Mouse (Mus musculus) heart, embryonic 14.5 days (tissue): Measurements from ENCODE around the gene Itgad. TPM values are rescaled to one million over a fixed set of nuclear protein-coding genes. Genes with fewer than 3 reads are reported as not detected.

ENCODE experiments used
- ATAC-seq: fragments of 200-750 bp; cut with Nextera tagmentation; 2 replicates; pipeline ENCODE4 v1.8.0; 2017; ENCODE audit warnings: low read depth, moderate TSS enrichment; ENCODE audit not compliant: insufficient number of reproducible peaks, insufficient read depth, low FRiP score
- H3K27ac ChIP-seq, 2 experiments: fragments of 200-500 bp in 1 of 2; fragments of 300-500 bp in 1 of 2; sonication (generic) in 1 of 2; replicated peaks in 1 of 2; 2 replicates each; pipeline ENCODE4 v1.5.1; 2012 to 2014; ENCODE audit warnings: low read depth in 2 of 2, low read length in 2 of 2, control low read depth in 1 of 2, mild to moderate bottlenecking in 1 of 2, mixed read lengths in 1 of 2; ENCODE audit not compliant: control insufficient read depth in 1 of 2, insufficient read depth in 1 of 2
- H3K27me3 ChIP-seq: fragments of 300-500 bp; sonication (generic); 2 replicates; pipeline ENCODE4 v1.6.1; 2014; ENCODE audit warnings: mild to moderate bottlenecking, low read length, control low read depth; ENCODE audit not compliant: control insufficient read depth, insufficient read depth
- H3K36me3 ChIP-seq: fragments of 300-500 bp; sonication (generic); 2 replicates; pipeline ENCODE4 v1.6.1; 2014; ENCODE audit warnings: mild to moderate bottlenecking, control low read depth, low read length, mixed read lengths; ENCODE audit not compliant: control insufficient read depth, insufficient read depth
- H3K4me1 ChIP-seq, 2 experiments: fragments of 200-500 bp in 1 of 2; fragments of 300-500 bp in 1 of 2; sonication (generic) in 1 of 2; 2 replicates each; pipeline ENCODE4 v1.6.1; 2012 to 2014; ENCODE audit warnings: low read length in 2 of 2, control low read depth in 1 of 2, mixed read lengths in 1 of 2; ENCODE audit not compliant: control insufficient read depth in 2 of 2, insufficient read depth in 2 of 2
- H3K4me2 ChIP-seq: fragments of 300-500 bp; sonication (generic); 2 replicates; pipeline ENCODE4 v1.6.1; 2014; ENCODE audit warnings: mild to moderate bottlenecking, low read length
- H3K4me3 ChIP-seq, 2 experiments: fragments of 200-500 bp in 1 of 2; fragments of 300-500 bp in 1 of 2; sonication (generic) in 1 of 2; 2 replicates each; pipeline ENCODE4 v1.5.1; 2012 to 2014; ENCODE audit warnings: low read length in 2 of 2, mild to moderate bottlenecking in 2 of 2, control low read depth in 1 of 2, low read depth in 1 of 2, moderate library complexity in 1 of 2; ENCODE audit not compliant: control insufficient read depth in 1 of 2, insufficient read depth in 1 of 2
- H3K9ac ChIP-seq: fragments of 300-500 bp; sonication (generic); 2 replicates; pipeline ENCODE4 v1.6.1; 2014; ENCODE audit warnings: mild to moderate bottlenecking, low read length
- H3K9me3 ChIP-seq: fragments of 300-500 bp; sonication (generic); 2 replicates; pipeline ENCODE4 v1.6.1; 2016; ENCODE audit warnings: low read length, control low read depth; ENCODE audit not compliant: control insufficient read depth
- WGBS: fragments of 180-500 bp; shearing (Covaris S2); extraction: QIAGEN DNeasy Blood & Tissue Kit; methylation state at CpG from one replicate; pipeline ENCODE4 v1.1.7; 2014; 5-methylcytosine and 5-hydroxymethylcytosine counted together
- polyA plus RNA-seq: library from polyadenylated mRNA; unstranded; fragments of >200 nt; fragmentation: Nextera tagmentation; extraction: Ambion mirVana; gene quantifications from 2 replicates; pipeline ENCODE4 v1.2.1, GENCODE M21; 2014

Itgad gene
- polyA plus RNA-seq, 1 experiment from 2014 or later, result 0.45 TPM

- Histone ChIP-seq H3K9ac (no peak overlapping the region), H3K27ac (no peak overlapping the region), H3K4me2 (no peak overlapping the region), H3K4me1 (no peaks in the 10 kb centered on the region), H3K4me3 (no peak overlapping the region), H3K27me3 (no peaks in the 10 kb centered on the region), H3K9me3 (no peaks in the 10 kb centered on the region), H3K36me3 (no peaks in the 10 kb centered on the region)
- no peak for ATAC-seq
- 67% methylated on average over 6 of the region's 6 CpGs for WGBS
Observed at GRCm38 (mm10) chr7:128180546-128180945, 26.4 kb downstream of the Itgad start.

DNA sequence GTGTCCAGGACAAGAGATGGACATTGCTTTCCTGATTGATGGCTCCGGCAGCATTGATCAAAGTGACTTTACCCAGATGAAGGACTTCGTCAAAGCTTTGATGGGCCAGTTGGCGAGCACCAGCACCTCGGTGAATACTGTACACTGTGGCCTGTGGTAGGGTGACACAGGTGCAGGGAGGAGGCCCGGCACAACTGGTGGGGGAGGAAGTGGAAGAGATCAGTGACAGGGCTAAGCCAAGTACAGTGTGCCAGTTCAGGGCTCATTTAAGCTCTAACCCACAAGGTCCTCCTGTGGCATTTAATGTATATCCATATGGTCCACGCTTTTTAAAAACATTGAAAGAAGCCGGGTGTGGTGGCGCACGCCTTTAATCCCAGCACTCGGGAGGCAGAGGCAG, 27.5 kb downstream of the Itgad start:
- ATAC-seq, result no peak
- WGBS, result 86% methylated on average over 10 of the region's 10 CpGs
- no peaks in the 10 kb centered on the region for H3K36me3 ChIP-seq
- no peak overlapping the region for H3K4me2 ChIP-seq
- H3K4me3 ChIP-seq, result no peak overlapping the region
- no peaks in the 10 kb centered on the region for H3K4me1 ChIP-seq
- no peak overlapping the region for H3K27ac ChIP-seq
- H3K27me3 ChIP-seq, result no peaks in the 10 kb centered on the region
- H3K9ac ChIP-seq, result no peak overlapping the region
- H3K9me3 ChIP-seq, result no peaks in the 10 kb centered on the region

GRCm38 (mm10) chr7:128201607-128202006, 47.4 kb downstream of the Itgad start:
- Histone ChIP-seq H3K9me3 (no peaks in the 10 kb centered on the region), H3K27ac (no peak overlapping the region), H3K4me3 (no peak overlapping the region), H3K9ac (no peak overlapping the region), H3K4me1 (peaks cover 1 to 6% of the 10 kb centered on the region in 2 experiments; a peak in 3 of 4 replicates), H3K36me3 (peaks cover 5% of the 10 kb centered on the region; the same call in 1 of the 2 replicates), H3K4me2 (no peak overlapping the region), H3K27me3 (no peaks in the 10 kb centered on the region)
- no peak for ATAC-seq
- WGBS, result 88% methylated on average over 9 of the region's 9 CpGs

DNA sequence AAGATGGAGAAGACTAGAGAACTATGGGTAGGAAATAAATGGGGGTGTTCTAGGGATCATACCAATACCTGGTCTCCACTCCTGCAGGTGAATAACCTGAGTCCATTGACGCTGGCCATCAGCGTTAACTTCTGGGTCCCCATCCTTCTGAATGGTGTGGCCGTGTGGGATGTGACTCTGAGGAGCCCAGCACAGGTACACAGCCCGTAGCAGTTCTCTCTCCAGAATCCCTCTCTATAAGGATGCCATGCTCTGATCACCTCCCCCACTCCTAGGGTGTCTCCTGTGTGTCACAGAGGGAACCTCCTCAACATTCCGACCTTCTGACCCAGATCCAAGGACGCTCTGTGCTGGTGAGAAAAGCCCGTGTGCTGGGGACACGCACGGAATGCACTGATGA, 48.9 kb downstream of the Itgad start:
- Histone ChIP-seq H3K27me3 (no peaks in the 10 kb centered on the region), H3K9me3 (no peaks in the 10 kb centered on the region), H3K9ac (no peak overlapping the region), H3K27ac (no peak overlapping the region), H3K4me1 (peaks cover 3 to 7% of the 10 kb centered on the region in 2 experiments; a peak in 3 of 4 replicates), H3K4me3 (no peak overlapping the region), H3K4me2 (no peak overlapping the region), H3K36me3 (peaks cover 5% of the 10 kb centered on the region; the same call in 1 of the 2 replicates)
- 64% methylated on average over 9 of the region's 9 CpGs for WGBS
- no peak for ATAC-seq

GRCm38 (mm10) chr7:128204179-128204578, 50.0 kb downstream of the Itgad start:
- WGBS, result 93% methylated on average over 8 of the region's 8 CpGs
- Histone ChIP-seq H3K9me3 (no peaks in the 10 kb centered on the region), H3K9ac (no peak overlapping the region), H3K36me3 (peaks cover 5% of the 10 kb centered on the region; the same call in 1 of the 2 replicates), H3K27me3 (no peaks in the 10 kb centered on the region), H3K27ac (no peak overlapping the region), H3K4me2 (no peak overlapping the region), H3K4me1 (peaks cover 3 to 7% of the 10 kb centered on the region in 2 experiments; a peak in 3 of 4 replicates), H3K4me3 (no peak overlapping the region)
- ATAC-seq, result no peak

DNA sequence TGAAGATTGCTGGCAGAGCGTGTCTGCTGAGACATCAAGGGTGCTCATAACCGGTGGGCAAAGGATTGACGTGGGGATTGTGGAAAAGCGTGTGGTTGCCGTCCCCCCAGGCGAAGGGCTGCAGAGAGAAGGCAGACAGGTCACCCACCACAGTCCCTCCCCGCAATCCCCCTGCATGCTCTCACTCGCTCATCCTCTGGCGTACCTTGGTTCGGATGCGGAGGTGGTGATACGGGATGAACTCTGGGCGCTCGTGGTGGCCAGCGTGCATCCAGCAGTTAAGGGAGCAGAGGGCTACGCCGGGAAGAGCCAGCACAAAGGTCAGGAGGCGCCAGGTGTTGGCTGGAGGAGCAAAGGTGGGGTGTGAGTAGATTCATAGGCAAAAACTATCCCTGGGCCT, 51.5 kb downstream of the Itgad start:
- H3K4me2 ChIP-seq, result peak overlapping the region; percentile 64

GRCm38 (mm10) chr7:128206152-128206551, 52.0 kb downstream of the Itgad start, which contains the start of gene Cox6a2:
TSS of gene Cox6a2 (minus strand) at chr7:128206387.
- Histone ChIP-seq H3K9ac (peak within 1 kb of the TSS; percentile 83), H3K9me3 (no peaks in the 10 kb centered on the region), H3K4me1 (peaks cover 3 to 7% of the 10 kb centered on the region in 2 experiments; a peak in 3 of 4 replicates), H3K27ac (peak within 1 kb of the TSS; percentile 71 to 92), H3K36me3 (peaks cover 5% of the 10 kb centered on the region; the same call in 1 of the 2 replicates), H3K4me2 (peak within 1 kb of the TSS; percentile 64), H3K4me3 (peak within 1 kb of the TSS; percentile 48 to 57), H3K27me3 (no peaks in the 10 kb centered on the region)
- peak; percentile 87 for ATAC-seq
- 37% methylated on average over 6 of the region's 6 CpGs for WGBS

More for the DNA sequence above, 51.5 kb downstream of the Itgad start:
- H3K27ac ChIP-seq, result peak overlapping the region; percentile 71 to 92
- H3K36me3 ChIP-seq, result peaks cover 5% of the 10 kb centered on the region; the same call in 1 of the 2 replicates
- 0 out of 2 replicates have a peak, but pooled peaks have one; percentile 23 for ATAC-seq
- H3K4me1 ChIP-seq, result peaks cover 3 to 7% of the 10 kb centered on the region in 2 experiments; a peak in 3 of 4 replicates
- no peaks in the 10 kb centered on the region for H3K27me3 ChIP-seq
- peak overlapping the region; percentile 83 for H3K9ac ChIP-seq
- H3K4me3 ChIP-seq, result peak overlapping the region; percentile 48 to 57
- WGBS, result 45% methylated on average over 18 of the region's 18 CpGs
- no peaks in the 10 kb centered on the region for H3K9me3 ChIP-seq

DNA sequence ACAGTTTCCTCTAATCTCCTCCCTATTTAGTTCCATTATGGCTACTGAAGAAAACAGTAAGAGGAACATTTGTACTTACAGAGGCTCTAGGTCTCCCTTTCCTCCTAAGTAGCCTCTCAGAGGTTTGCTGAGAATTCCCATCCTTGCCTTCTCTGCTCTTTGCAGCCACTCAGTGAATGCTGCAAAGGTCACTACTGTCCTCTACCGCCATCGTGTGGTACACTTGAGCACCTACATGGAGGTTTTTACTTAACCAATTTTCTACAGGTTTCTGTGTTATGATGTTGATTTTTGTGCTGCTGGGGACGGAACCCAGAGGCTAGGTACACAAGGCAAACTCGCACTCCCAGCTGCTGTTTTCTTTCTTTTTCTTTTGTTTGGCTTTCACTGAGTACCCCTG, 54.0 kb downstream of the Itgad start:
- no peak overlapping the region for H3K27ac ChIP-seq
- ATAC-seq, result no peak
- WGBS, result 5% methylated on average over 4 of the region's 4 CpGs

More for the DNA sequence above, 54.0 kb downstream of the Itgad start:
- Histone ChIP-seq H3K36me3 (peaks cover 5% of the 10 kb centered on the region; the same call in 1 of the 2 replicates), H3K9me3 (no peaks in the 10 kb centered on the region), H3K4me3 (no peak overlapping the region), H3K4me1 (peaks cover 3 to 7% of the 10 kb centered on the region in 2 experiments; a peak in 3 of 4 replicates), H3K27me3 (no peaks in the 10 kb centered on the region), H3K9ac (no peak overlapping the region), H3K4me2 (no peak overlapping the region)
